Mouse (Mus musculus): Measurements from ENCODE around the gene Rgl2.
A peak's percentile ranks its signal among the peaks of the same experiment; 100 is the strongest.
"Not testable (repeated sequence)": the region's sequence is repeated elsewhere in the genome, so short reads cannot be mapped to it uniquely, and the experiment has no call there.

Gene Rgl2

DNA sequence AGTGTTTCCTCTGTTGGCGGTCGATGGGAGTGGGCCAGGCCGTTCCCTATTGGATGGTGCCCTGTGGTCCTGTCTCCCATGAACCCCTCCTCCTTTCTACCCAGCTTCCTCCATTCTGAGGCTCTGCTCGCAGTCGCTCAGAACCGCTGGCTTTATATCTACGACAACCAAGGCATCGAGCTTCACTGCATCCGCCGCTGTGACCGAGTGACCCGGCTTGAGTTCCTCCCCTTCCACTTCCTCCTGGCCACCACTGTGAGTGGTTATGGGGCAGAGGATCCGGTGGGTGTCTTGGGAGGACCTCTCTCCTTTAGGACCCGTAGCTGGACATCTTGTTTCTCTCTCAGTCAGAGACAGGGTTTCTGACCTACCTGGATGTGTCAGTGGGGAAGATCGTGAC lies 14.1 kb downstream of the Rgl2 start:
- DNase-seq (ENCODE audit: low read depth, low spot score), result no peak
- Histone ChIP-seq H3K36me3 (ENCODE audit: control insufficient read depth, insufficient read depth, low read length, poor library complexity, severe bottlenecking) (peaks cover 2% of the 10 kb centered on the region), H3K27me3 (ENCODE audit: control insufficient read depth, insufficient read depth, low read length, poor library complexity, severe bottlenecking) (no peaks in the 10 kb centered on the region)

DNA sequence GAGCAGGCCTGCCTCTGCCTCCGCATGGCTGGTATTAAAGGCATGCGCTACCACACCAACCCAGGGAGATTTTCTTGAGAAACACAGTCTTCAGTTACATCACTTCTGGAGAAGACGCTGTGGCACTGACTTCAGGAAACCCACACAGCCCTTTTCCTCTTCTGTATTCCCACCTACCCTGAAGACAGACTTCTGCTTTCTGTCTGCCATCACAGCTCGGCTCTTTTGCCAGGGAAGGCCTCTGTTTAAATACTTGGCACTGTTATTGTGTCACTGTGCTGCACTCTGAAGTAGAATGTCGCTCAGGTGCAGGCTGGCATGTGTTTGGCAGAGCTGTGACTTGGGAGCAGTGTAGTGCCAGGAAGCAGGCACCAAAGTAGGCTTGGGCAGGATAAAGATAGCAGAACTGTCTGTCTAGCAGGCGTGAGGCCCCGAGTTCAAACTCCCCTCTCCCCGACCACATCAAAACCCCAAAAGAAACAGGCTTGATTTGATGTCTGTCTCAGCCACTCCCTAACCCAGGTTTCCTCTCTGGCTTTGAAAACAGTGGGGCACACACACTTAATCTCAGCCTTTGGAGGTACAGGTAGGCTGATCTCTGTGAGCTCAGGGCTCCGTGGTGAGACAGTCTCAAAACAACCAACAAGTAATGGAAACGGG lies 18.2 kb downstream of the Rgl2 start:
- DNase-seq (ENCODE audit: low read depth, low spot score), result no peak
- Histone ChIP-seq H3K27me3 (ENCODE audit: control insufficient read depth, insufficient read depth, low read length, poor library complexity, severe bottlenecking) (no peaks in the 10 kb centered on the region), H3K36me3 (ENCODE audit: control insufficient read depth, insufficient read depth, low read length, poor library complexity, severe bottlenecking) (peaks cover 6% of the 10 kb centered on the region)

DNA sequence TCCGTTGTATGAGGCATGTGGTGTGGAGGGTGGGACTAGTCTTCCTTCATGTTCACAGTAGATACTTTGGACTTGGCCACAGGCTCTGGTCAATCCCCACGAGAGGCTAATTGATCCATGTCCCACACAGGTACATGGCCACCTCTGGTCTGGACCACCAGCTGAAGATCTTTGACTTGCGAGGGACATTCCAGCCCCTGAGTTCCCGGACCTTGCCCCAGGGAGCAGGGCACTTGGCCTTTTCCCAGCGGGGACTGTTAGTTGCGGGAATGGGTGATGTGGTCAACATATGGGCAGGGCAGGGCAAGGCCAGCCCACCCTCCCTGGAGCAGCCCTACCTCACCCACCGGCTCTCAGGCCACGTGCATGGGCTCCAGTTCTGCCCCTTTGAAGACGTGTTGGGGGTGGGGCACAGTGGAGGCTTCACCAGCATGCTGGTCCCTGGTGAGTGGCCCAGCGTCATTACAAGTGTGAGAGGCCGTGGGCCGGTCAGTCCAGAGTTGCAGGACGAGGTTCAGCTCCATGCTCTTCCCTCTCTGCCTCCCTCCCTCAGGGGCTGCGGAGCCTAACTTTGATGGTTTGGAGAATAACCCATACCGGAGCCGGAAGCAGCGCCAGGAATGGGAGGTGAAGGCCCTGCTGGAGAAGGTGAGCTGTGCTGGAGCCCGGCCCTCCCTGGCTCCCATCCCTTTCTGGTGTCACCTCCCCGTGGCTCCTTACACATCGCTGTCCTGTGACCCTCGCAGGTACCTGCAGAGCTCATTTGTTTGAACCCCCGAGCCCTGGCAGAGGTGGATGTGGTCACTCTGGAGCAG lies 19.0 kb downstream of the Rgl2 start:
- Histone ChIP-seq H3K36me3 (ENCODE audit: control insufficient read depth, insufficient read depth, low read length, poor library complexity, severe bottlenecking) (peaks cover 6% of the 10 kb centered on the region), H3K27me3 (ENCODE audit: control insufficient read depth, insufficient read depth, low read length, poor library complexity, severe bottlenecking) (no peaks in the 10 kb centered on the region)
- no peak for DNase-seq (ENCODE audit: low read depth, low spot score)

DNA sequence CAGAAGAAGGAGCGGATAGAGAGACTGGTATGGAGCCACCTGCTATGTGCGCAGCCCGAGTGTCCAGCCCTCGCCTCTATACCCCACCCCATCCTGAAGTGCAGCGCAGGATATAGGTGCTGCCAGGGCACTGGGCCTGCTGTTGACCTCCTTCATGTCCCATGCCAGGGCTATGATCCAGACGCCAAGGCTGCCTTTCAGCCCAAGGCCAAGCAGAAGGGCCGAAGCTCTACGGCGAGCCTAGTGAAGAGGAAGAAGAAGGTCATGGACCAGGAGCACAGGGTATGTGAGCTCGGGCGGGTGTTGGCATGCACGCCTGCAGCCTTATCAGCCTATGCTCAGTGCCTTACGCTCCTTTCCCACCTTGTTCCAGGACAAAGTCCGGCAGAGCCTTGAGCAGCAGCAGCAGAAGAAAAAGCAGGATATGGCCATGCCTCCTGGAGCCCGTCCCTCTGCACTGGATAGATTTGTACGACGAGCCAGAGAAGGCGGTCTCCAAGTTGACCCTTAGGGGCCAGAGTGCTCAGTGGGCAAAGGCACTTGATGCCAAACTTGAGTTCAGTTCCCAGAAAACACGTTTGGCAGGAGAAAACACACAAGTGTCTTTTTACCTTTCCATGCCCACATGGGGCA lies 19.7 kb downstream of the Rgl2 start:
- Histone ChIP-seq H3K27me3 (ENCODE audit: control insufficient read depth, insufficient read depth, low read length, poor library complexity, severe bottlenecking) (no peaks in the 10 kb centered on the region), H3K36me3 (ENCODE audit: control insufficient read depth, insufficient read depth, low read length, poor library complexity, severe bottlenecking) (peaks cover 6% of the 10 kb centered on the region; the same call in 1 of the 2 replicates)
- DNase-seq (ENCODE audit: low read depth, low spot score), result no peak

DNA sequence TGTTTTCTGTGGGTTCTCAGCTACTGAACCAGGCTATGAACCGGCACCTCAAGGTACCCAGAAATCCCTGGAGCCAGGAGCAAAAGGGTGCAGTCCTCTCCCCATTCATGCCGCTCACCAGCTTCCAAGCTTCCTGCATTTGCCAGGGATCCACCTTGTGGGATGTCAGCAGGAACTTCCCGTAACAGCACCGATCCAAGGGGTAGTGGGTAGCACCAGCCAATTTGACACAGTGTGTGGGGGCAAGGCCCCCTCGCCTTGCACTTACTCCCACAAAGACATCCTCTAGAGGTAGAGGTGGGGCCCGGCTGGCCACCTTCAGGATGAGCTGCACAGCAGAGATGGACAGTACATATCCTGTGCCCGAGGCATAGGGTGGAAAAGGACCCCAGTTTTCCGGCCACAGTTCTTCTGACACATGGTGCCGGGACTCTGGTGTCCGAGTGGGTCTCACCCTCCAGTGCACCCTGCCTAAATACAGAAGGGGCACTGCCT lies 20.8 kb downstream of the Rgl2 start:
- peaks cover 6% of the 10 kb centered on the region; the same call in 1 of the 2 replicates for H3K36me3 ChIP-seq (ENCODE audit: control insufficient read depth, insufficient read depth, low read length, poor library complexity, severe bottlenecking)
- H3K27me3 ChIP-seq (ENCODE audit: control insufficient read depth, insufficient read depth, low read length, poor library complexity, severe bottlenecking), result no peaks in the 10 kb centered on the region
- DNase-seq (ENCODE audit: low read depth, low spot score), result no peak

DNA sequence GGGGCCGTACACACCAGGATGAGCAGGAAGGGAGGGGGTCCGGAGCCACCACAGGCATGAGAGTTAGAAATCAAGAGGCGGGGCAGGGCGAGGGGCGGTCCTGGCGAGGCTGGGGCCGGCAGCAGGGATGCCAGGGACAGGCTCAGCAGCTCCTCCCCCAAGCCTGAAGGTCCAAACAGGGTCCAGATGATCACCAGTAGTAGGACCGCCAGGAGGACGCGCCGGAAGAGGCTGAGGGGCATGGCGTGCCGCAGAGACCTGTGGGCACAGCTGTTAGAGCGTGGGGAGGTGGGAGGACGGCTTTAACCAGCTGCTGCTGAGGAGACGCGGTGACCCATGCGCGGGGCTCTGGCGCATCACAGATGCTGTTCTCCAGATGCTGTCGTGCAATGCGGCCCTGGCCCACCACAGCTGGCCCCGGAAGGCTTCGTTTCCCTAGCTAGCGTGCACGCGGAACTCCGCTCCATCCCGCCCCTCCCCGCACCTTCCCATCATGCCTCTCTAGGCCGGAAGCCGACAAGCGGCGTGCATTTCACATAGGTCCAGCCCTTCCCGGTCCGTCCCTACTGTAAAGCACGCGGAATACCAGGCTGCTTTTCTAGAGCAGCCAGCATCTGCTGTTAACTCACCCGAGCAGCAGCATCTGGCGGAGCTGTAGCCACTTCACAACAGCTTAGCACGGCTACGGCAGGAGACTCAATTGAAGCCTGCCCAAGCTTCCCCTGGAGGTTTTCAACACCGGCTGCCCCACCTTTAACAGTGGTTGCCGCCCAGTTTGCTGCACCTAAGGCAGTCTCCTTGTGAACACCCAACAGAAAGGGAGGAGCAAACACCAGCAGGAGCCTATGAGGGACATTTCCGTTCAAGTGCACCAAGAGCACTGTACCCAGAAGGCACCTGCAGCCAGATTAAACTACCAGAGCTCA lies 21.9 kb downstream of the Rgl2 start, which contains the start of gene B3galt4:
Gene B3galt4, minus strand, starts transcription at position 468 of the 926 bp plus-strand sequence.
- Histone ChIP-seq H3K27me3 (ENCODE audit: control insufficient read depth, insufficient read depth, low read length, poor library complexity, severe bottlenecking) (no peaks in the 10 kb centered on the region), H3K36me3 (ENCODE audit: control insufficient read depth, insufficient read depth, low read length, poor library complexity, severe bottlenecking) (peaks cover 6% of the 10 kb centered on the region; the same call in 1 of the 2 replicates)
- peak; percentile 76 for DNase-seq (ENCODE audit: low read depth, low spot score)

DNA sequence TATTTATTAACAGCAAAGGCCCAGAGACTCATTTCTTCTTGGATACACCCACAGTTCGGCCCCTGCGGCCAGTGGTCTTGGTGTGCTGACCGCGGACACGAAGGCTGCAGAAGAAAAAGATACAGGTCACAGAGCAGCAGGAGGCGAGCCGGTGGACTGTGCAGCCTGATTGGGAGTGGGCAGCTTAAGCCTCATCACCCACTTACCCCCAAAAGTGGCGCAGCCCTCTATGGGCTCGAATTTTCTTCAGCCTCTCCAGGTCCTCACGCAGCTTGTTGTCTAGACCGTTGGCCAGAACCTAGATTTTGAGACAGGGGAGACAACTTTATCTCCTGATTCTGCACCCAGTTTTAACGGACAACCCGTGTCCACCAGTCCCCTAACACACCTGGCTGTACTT lies 22.7 kb downstream of the Rgl2 start:
- H3K36me3 ChIP-seq (ENCODE audit: control insufficient read depth, insufficient read depth, low read length, poor library complexity, severe bottlenecking); DNase-seq (ENCODE audit: low read depth, low spot score); H3K27me3 ChIP-seq (ENCODE audit: control insufficient read depth, insufficient read depth, low read length, poor library complexity, severe bottlenecking): not testable (repeated sequence)

DNA sequence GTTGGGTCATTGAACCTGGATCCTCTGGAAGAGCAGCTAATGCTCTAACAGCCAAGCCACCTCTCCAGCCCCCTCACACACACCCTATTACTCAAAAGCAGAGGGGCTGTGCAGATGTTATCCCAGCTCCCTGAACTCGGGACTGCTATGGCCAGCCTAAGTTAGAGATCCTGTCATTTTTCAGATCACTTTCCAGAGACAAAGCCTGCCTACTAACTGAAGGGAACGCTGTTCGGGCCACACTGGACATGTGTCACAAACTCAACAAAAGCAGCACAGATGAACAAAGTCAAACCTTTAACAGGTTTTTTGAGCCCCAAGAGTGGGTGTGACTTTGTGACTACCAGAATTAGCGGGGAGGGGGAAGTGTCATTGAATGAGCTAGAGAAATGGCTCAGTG lies 23.5 kb downstream of the Rgl2 start:
- peaks cover 7% of the 10 kb centered on the region for H3K36me3 ChIP-seq (ENCODE audit: control insufficient read depth, insufficient read depth, low read length, poor library complexity, severe bottlenecking)
- no peak for DNase-seq (ENCODE audit: low read depth, low spot score)
- no peaks in the 10 kb centered on the region for H3K27me3 ChIP-seq (ENCODE audit: control insufficient read depth, insufficient read depth, low read length, poor library complexity, severe bottlenecking)

DNA sequence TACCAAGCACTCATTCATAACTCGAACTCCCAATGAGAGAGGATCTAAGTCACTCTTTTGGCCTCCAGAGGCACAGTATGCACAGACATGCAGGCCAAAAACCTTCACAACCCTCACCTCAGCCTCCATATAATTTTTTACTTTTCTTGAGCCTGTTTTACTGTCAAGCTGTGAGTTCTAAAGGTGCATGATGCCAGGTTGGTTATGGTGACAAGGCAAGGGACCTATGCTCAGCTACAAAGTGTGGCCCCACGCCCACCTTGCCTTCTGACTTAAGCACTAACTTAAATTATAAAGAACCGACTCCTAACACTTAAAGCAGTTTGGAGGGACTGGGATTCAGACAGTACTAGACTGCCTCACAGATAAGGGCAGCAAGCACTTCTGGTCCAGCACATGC lies 24.0 kb downstream of the Rgl2 start:
- Histone ChIP-seq H3K36me3 (ENCODE audit: control insufficient read depth, insufficient read depth, low read length, poor library complexity, severe bottlenecking) (peaks cover 8% of the 10 kb centered on the region), H3K27me3 (ENCODE audit: control insufficient read depth, insufficient read depth, low read length, poor library complexity, severe bottlenecking) (no peaks in the 10 kb centered on the region)
- no peak for DNase-seq (ENCODE audit: low read depth, low spot score)

DNA sequence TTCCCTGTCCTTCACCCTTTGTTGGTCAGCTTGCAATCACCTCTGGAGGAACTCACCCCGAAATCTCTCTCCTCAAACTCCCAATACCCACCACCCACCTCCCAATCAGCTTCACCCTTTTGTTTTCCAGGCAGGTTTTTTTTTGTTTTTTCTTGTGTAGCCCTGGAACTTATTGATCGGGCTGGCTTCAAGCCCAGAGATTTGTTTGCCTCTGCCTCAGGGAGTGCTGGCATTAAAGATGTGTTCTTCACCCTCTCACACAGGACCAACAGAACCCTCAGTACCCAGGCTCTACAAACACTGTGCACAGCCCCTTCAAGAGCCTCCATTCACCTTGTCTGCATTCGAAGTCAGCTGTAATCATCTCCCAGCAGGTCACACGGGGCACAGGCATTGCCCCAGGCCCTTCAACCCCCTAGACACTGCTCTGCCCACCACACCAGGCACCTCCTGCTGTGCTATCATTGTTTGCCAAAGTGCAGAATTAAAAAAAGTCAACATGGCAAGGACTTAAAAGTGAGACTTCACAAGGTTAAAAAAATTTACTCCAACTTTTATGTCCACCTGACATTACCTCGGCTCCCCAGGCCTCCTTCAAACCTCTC lies 24.7 kb downstream of the Rgl2 start:
- no peaks in the 10 kb centered on the region for H3K27me3 ChIP-seq (ENCODE audit: control insufficient read depth, insufficient read depth, low read length, poor library complexity, severe bottlenecking)
- H3K36me3 ChIP-seq (ENCODE audit: control insufficient read depth, insufficient read depth, low read length, poor library complexity, severe bottlenecking), result peaks cover 9% of the 10 kb centered on the region
- DNase-seq (ENCODE audit: low read depth, low spot score), result no peak

DNA sequence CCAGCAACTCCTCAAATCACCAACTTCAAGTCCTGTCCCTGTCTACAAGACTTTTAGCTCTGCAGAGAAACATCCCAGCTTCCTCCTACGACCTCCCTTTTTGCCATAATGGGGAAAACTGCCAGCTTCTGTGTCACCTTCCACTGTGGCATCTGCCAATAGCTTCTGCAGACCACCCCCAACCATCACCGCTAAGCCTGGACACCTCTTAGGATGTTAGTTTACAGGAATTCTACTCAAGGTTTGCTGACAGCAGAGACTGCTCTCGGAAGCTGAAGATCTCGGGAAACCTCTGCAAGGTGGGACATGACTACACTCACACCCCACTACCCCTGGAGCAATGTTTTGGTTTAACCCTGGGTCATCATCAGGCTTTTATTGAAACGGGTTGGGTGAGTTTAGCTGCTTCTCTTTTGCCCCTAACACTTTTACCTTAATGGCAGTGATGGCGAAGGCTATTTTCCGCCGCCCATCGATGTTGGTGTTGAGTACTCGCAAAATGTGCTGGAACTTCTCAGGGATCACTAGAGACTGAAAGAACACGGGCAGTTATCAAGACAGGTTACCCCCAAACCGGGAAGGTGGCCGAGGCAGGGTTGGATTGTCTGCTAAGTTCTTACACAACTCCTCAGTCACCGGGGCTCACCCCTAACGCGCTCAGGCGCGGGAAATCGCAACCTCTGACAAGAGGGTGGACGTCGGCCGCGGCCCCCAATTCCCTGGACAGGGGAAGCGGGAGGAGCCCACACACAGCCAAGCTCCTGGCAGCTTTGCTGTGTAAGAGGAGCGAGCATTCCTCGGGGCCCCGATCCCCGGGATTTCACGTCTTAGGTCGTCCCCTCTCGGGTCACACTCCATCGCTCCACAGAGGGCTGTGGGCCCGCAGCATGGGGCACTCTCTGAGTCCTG lies 25.6 kb downstream of the Rgl2 start:
- no peak for DNase-seq (ENCODE audit: low read depth, low spot score)
- Histone ChIP-seq H3K36me3 (ENCODE audit: control insufficient read depth, insufficient read depth, low read length, poor library complexity, severe bottlenecking) (peaks cover 11% of the 10 kb centered on the region), H3K27me3 (ENCODE audit: control insufficient read depth, insufficient read depth, low read length, poor library complexity, severe bottlenecking) (no peaks in the 10 kb centered on the region)

DNA sequence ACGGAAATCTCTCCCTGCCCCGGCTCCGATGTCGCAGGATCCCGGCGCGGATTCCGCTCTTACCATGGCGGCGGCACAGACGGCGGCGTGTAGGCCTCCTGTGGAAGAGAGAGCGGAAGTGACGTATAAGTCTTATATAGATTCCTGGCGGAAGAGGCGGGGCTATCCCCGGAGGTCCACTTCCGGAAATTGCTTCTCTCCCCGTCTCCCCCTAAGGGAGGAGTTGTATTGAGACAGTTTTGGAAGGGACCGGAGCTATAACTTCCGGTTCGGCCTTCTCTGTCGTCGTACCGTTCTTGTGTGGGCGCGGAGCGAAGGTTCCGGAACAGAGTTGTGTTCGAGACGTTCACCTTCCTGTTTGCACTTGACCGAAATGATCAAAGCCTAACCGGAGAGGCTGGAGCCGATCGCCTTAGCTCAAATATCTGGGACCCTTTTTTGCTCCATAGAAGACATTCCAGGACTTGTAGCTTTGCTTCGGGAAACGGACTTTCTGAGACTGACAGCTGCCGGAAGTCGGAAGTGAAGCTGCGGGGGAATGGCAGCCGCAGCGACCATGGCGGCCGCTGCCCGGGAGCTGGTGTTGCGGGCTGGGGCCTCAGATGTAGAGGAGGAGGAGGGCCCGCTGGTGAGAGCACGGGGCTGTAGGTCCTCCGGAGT lies 26.3 kb downstream of the Rgl2 start, which contains the start of the genes Vps52 and Rps18:
Gene Vps52, plus strand, starts transcription at position 258 of the 660 bp plus-strand sequence.
Gene Rps18, minus strand, starts transcription at position 447 of the 660 bp plus-strand sequence.
- Histone ChIP-seq H3K36me3 (ENCODE audit: control insufficient read depth, insufficient read depth, low read length, poor library complexity, severe bottlenecking) (peaks cover 13% of the 10 kb centered on the region), H3K27me3 (ENCODE audit: control insufficient read depth, insufficient read depth, low read length, poor library complexity, severe bottlenecking) (no peaks in the 10 kb centered on the region)
- DNase-seq (ENCODE audit: low read depth, low spot score), result peak; percentile 99
